Mouse (Mus musculus) cerebellum, adult 8-10 months (tissue): Measurements from ENCODE around the gene Alpk1.
A peak's percentile ranks its signal among the peaks of the same experiment; 100 is the strongest.

Source experiments
- DNase-seq: peaks from one replicate; pipeline ENCODE4 v3.0.0; 2022

Gene Alpk1

DNA sequence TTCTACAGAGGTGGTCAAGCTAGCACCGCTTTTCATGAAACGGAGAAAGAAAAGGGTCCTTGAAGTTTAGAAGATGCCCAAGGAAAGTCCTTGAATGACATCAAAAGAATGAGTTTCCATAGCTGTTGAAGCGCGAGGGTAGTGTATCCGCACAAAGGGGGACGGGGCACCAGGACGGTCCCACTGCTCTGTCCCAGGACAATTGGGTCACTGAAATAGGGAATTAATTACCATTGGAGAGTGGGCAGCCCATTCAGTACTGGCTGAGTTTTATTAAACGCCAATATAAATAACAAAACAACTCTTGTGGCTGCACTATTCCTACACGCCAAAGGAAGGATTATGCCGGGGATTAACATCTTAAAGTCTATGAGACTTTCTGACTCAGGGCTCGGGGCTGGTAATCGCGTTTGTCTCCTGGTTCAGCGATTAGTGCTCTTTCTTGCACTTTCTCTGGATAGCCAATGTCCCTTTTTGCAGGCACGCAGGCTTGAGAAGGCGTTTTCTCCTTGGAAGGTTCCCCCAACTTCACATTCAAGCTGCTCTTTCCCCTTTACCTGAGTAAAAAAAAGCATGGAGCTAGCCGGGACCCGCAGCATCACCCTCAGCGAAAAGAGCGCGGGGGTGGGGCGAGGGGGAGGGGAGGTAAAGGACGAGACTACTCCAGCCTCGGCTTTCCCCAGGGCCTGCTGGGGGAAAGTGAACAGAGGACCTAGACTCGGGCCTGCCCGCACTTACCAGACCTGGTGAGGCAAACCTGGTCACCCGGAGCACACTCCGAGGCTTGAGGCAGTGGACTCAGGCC is 153.0 kb downstream of the Alpk1 start:
- DNase-seq: no peak

DNA sequence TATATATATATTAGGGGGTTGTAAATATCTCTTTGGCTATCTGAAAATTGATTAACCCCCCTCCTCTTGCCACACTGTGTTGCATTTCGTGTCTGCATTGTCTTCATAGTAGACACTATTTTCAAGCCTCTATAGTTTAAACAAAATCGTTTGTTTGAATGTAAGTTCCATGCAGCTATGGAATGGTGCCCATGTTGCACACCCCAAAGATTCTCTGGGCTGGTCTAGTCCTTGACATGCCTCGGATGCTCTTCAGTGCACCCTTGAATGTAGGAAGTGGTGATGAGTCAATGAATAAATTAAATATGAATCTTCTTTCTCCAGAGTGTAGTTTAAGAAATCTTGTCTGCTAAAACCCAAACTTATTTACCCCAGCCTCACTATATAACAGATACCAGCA is 153.8 kb downstream of the Alpk1 start:
- DNase-seq: no peak

DNA sequence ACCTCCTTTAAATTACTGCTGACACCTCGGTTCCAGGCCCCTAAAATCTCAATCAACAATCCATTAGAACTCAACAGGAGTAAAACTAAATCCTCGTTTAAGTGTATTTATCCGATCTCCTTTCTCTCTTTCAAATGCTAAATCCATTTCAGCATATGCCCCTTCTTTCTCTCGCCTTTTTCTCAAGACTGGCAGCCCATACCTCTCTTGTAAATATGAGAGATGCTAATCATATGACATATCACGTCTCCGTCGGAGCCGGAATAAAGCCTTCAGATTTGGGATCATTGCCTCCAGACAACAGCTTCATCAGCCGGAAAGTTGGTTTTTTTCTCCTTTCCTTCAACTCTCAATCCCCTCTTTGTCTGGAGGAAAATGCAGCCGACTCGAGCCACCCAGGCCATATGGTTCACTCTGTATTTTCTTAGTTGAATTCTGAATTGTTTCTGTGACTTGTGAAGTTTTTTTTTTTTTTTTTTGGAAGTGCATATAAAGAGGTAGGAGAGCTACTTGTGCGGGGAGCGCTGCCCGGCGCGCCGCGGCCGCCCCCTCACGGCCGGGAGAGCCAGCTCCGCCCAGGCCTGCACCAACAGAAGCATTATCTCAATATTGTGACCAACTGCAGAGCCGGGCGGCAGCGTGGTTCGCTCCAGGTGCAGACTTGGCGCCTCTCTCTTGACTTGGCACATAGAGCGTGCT is 154.5 kb downstream of the Alpk1 start:
- peak; percentile 5 for DNase-seq

DNA sequence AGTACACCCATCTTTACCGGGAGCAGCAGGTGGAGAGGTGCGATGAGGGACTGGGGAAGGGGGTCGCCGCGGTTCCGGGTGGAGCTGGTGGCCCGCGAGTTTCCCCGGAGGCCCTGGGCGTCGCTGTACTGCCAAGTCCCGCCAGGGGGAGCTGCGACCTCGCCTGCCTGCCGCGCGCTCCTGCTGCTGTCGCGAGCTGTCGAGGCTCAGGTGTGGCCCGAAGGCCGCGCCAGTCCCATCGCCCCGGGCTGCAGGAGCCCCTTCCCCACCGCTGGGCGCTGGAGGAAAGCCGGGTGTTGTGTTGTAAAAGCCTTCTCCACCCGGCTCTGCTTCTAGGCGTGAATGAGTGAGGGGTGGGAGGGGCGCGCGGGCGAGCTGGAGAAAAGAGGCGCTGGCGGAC is 155.0 kb downstream of the Alpk1 start:
- DNase-seq: peak; percentile 11
